Mouse (Mus musculus): ENCODE data around the gene Slc43a1. TPM values are rescaled to one million over a fixed set of nuclear protein-coding genes. Genes with fewer than 3 reads are reported as not detected.
"Not testable (repeated sequence)": the region's sequence is repeated elsewhere in the genome, so short reads cannot be mapped to it uniquely, and the experiment has no call there.

Gene Slc43a1
- total RNA-seq, 2 experiments from 2014 or later, result 2.1 to 2.7 TPM

DNA sequence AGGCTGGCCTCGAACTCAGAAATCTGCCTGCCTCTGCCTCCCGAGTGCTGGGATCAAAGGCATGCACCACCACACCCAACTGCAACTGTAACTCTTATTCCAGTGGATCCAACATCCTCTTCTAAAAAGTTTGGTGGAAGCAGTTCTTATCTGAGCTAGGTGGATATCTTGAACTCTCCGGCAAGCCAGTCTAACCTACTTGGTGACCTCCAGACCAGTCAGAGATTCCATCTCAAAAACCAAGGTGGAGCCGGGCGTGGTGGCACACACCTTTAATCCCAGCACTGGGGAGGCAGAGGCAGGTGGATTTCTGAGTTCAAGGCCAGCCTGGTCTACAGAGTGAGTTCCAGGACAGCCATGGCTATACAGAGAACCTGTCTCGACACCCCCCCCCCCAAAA is 58.0 kb downstream of the Slc43a1 start:
- DNase-seq, result not testable (repeated sequence)

DNA sequence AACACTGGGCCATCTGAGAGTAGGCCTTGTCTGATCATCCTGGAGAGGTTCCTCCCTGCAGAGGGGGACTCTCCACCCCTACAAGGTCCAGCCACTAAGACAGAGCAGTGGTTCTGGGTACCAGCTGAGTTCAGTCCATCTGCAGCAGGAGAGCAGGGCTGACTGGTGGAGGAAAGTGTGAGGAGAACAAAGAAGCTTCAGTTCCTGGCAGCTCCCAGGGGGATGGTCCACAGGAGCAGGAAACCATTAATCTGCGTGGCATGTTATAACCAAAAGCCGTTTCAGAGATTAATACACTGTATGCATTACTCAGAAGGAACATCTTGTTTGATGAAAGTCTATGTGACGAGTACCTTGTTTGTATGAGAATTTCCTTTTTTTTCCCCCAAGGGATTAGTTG is 74.1 kb downstream of the Slc43a1 start:
- no peak for DNase-seq

Other genes with a start within 250 kb of the Slc43a1 start
- 100 to 1,000 TPM; 161 to 162 TPM for gene Ctnnd1, start 188.1 kb upstream of the Slc43a1 start, total RNA-seq (2021)
- under 1 TPM in 1 of 2 experiments, not detected in 1; 0.11 TPM for gene Btbd18, start 179.8 kb upstream of the Slc43a1 start, total RNA-seq (2021)
- gene Selenoh, start 168.1 kb upstream of the Slc43a1 start, total RNA-seq (2021), result 100 to 1,000 TPM; 109 to 112 TPM
- 10 to 100 TPM; 15.3 to 22.6 TPM for gene Gm28635, start 160.8 kb upstream of the Slc43a1 start, total RNA-seq (2021)
- 10 to 100 TPM; 18.9 to 20.2 TPM for gene Med19, start 160.4 kb upstream of the Slc43a1 start, total RNA-seq (2021)
- gene Tmx2, start 159.7 kb upstream of the Slc43a1 start, total RNA-seq (2021), result 100 to 1,000 TPM; 105 to 107 TPM
- gene Zdhhc5, start 123.7 kb upstream of the Slc43a1 start, total RNA-seq (2021), result 10 to 100 TPM; 73.9 to 74.2 TPM
- 1 to 10 TPM; 7.4 to 7.9 TPM for gene Clp1, start 111.5 kb upstream of the Slc43a1 start, total RNA-seq (2021)
- under 1 TPM; 0.77 to 0.88 TPM for gene Ypel4, start 104.8 kb upstream of the Slc43a1 start, total RNA-seq (2021)
- 1 to 10 TPM; 8.6 to 9.4 TPM for gene Gm19426, start 95.2 kb upstream of the Slc43a1 start, total RNA-seq (2021)
- gene Serping1, start 63.4 kb upstream of the Slc43a1 start, total RNA-seq (2021), result 10 to 100 TPM; 27.2 to 30.0 TPM
- gene Ube2l6, start 40.0 kb upstream of the Slc43a1 start, total RNA-seq (2021), result 10 to 100 TPM; 23.1 to 51.0 TPM
- under 1 TPM; 0.14 TPM for gene Smtnl1, start 16.2 kb upstream of the Slc43a1 start, total RNA-seq (2021)
- 100 to 1,000 TPM; 107 to 126 TPM for gene Timm10, start 11.9 kb upstream of the Slc43a1 start, total RNA-seq (2021)
- gene Rtn4rl2, start 47.9 kb downstream of the Slc43a1 start, total RNA-seq (2021), result 1 to 10 TPM; 3.2 to 4.1 TPM
- gene Slc43a3, start 97.7 kb downstream of the Slc43a1 start, total RNA-seq (2021), result 10 to 100 TPM; 44.1 to 52.6 TPM
- gene Prg2, start 141.6 kb downstream of the Slc43a1 start, total RNA-seq (2021), result not detected
- gene Prg3, start 149.4 kb downstream of the Slc43a1 start, total RNA-seq (2021), result not detected
- 100 to 1,000 TPM; 106 to 108 TPM for gene Ssrp1, start 198.4 kb downstream of the Slc43a1 start, total RNA-seq (2021)
- under 1 TPM; 0.14 to 0.24 TPM for gene P2rx3, start 198.6 kb downstream of the Slc43a1 start, total RNA-seq (2021)
- gene Tnks1bp1, start 209.2 kb downstream of the Slc43a1 start, total RNA-seq (2021), result 10 to 100 TPM; 87.1 to 88.2 TPM